Mouse (Mus musculus) embryonic facial prominence, embryonic 14.5 days (tissue): Measurements from ENCODE around the gene Gpr62. TPM values are rescaled to one million over a fixed set of nuclear protein-coding genes. Genes with fewer than 3 reads are reported as not detected.

Source experiments
- ATAC-seq: fragments of 200-750 bp; cut with Nextera tagmentation; 2 replicates; pipeline ENCODE4 v1.8.0; 2017; ENCODE audit warnings: low read depth, moderate number of reproducible peaks, moderate TSS enrichment
- DNase-seq: peaks from one replicate; pipeline ENCODE4 v3.0.0-alpha.2; 2015; ENCODE audit warnings: low spot score
- H3K27ac ChIP-seq: fragments of 300-500 bp; sonication (generic); replicated peaks from 2 replicates; pipeline ENCODE4 v1.5.1; 2014; ENCODE audit warnings: low read depth, mild to moderate bottlenecking, low read length, moderate library complexity
- H3K27me3 ChIP-seq: fragments of 300-500 bp; sonication (generic); replicated peaks from 2 replicates; pipeline ENCODE4 v1.6.1; 2014; ENCODE audit warnings: low read length; ENCODE audit not compliant: control insufficient read depth, insufficient read depth
- H3K36me3 ChIP-seq: fragments of 300-500 bp; sonication (generic); 2 replicates; pipeline ENCODE4 v1.6.1; 2014; ENCODE audit warnings: low read length, mixed read lengths; ENCODE audit not compliant: control insufficient read depth, insufficient read depth
- H3K4me1 ChIP-seq: fragments of 300-500 bp; sonication (generic); 2 replicates; pipeline ENCODE4 v1.6.1; 2014; ENCODE audit warnings: antibody characterized with exemption, low read length; ENCODE audit not compliant: control insufficient read depth, insufficient read depth
- H3K4me2 ChIP-seq: fragments of 300-500 bp; sonication (generic); 2 replicates; pipeline ENCODE4 v1.6.1; 2014; ENCODE audit warnings: low read depth, mild to moderate bottlenecking, low read length, moderate library complexity, mixed read lengths
- H3K4me3 ChIP-seq: fragments of 300-500 bp; sonication (generic); 2 replicates; pipeline ENCODE4 v1.5.1; 2014; ENCODE audit warnings: low read depth, mild to moderate bottlenecking, low read length
- H3K9ac ChIP-seq: fragments of 300-500 bp; sonication (generic); 2 replicates; pipeline ENCODE4 v1.6.1; 2014; ENCODE audit warnings: low read depth, mild to moderate bottlenecking, low read length, moderate library complexity, mixed read lengths
- H3K9me3 ChIP-seq: fragments of 300-500 bp; sonication (generic); 2 replicates; pipeline ENCODE4 v1.6.1; 2016; ENCODE audit warnings: low read length; ENCODE audit not compliant: control insufficient read depth
- WGBS: fragments of 180-500 bp; shearing (Covaris S2); extraction: QIAGEN DNeasy Blood & Tissue Kit; methylation state at CpG from one replicate; pipeline ENCODE4 v1.1.7; 2014; 5-methylcytosine and 5-hydroxymethylcytosine counted together
- polyA plus RNA-seq: library from polyadenylated mRNA; unstranded; fragments of >200 nt; fragmentation: Nextera tagmentation; extraction: Ambion mirVana; gene quantifications from 2 replicates; pipeline ENCODE4 v1.2.1, GENCODE M21; 2014

Gene Gpr62
- polyA plus RNA-seq, 1 experiment from 2014 or later = 0.36 TPM

GRCm38 (mm10) chr9:106433389-106433788, 32.3 kb downstream of the Gpr62 start:
- ATAC-seq (no peak), DNase-seq (no peak)
- H3K9ac ChIP-seq = no peak overlapping the region
- peaks cover 32% of the 10 kb centered on the region for H3K36me3 ChIP-seq
- no peak overlapping the region for H3K27ac ChIP-seq
- WGBS = 73% methylated on average over 6 of the region's 7 CpGs
- H3K4me1 ChIP-seq = peaks cover 18% of the 10 kb centered on the region
- no peak overlapping the region for H3K4me2 ChIP-seq
- H3K27me3 ChIP-seq = no peaks in the 10 kb centered on the region
- H3K9me3 ChIP-seq = no peaks in the 10 kb centered on the region
- H3K4me3 ChIP-seq = no peak overlapping the region

DNA sequence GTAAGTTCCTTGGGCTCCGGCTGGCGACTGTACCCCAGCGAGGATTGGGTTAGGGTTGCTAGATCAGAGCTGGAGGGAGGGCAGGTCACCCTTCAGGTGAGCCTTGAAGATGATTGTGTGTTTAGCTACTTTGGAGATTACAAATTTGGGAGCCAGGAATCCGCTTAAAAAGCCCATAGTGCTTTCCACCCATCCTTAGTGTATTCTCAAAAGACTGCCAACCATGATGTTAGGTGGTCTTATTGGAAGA, 35.8 kb downstream of the Gpr62 start:
- H3K27ac ChIP-seq = peak overlapping the region; percentile 93
- 2% methylated on average over 4 of the region's 4 CpGs for WGBS
- peaks cover 32% of the 10 kb centered on the region for H3K36me3 ChIP-seq

DNA sequence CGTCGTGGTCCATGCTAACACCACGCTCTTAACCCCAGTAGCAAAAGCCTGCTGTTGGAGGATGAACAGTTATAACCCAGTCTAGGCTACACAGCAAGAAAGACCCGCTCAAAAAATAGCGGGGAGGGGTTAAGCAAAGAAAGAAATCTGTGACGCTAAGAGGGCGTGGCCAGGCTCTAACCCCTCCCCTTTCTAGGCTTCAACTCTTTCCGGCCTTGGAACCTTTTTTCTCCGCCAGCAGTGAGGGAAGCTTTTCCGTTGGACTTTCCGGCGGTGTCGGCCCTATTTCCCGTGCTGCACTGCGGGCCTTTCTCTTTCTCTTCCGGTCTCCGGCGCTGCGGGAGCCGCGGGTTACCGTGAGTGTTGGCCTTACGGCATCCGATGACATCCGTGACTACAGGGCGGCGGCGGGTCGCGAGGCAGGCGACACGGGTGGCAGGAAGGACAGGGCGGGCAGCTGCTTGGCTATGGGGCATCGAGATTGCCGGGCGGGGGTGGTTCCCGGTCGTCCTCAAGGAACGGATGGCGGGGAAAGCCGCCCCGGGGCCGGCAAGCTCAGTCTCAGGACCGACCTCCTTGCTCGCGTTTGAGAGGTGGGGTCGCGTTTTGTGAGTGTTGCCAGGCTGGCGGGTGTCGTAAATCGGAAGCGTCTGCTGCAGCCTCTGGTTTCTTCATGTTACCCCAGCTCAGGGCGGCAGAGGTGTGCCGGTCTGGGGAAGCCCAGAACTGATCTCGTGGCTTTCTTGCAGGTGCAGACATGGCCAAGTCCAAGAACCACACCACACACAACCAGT, 36.3 kb downstream of the Gpr62 start, which contains the start of gene Rpl29:
Gene Rpl29 (plus strand): TSS at position 234 of the 794 bp plus-strand sequence.
- peak; percentile 99 for DNase-seq
- H3K36me3 ChIP-seq = peaks cover 32% of the 10 kb centered on the region
- under 1% methylated on average over 46 of the region's 55 CpGs for WGBS
- H3K4me2 ChIP-seq = peak within 1 kb of the TSS; percentile 89
- 0 out of 2 replicates have a peak, but pooled peaks cover 4% of the 10 kb centered on the region for H3K4me1 ChIP-seq
- peak within 1 kb of the TSS; percentile 67 for H3K4me3 ChIP-seq
- peak; percentile 91 for ATAC-seq
- peak within 1 kb of the TSS; percentile 93 for H3K27ac ChIP-seq
- H3K9me3 ChIP-seq = no peaks in the 10 kb centered on the region
- no peaks in the 10 kb centered on the region for H3K27me3 ChIP-seq
- peak within 1 kb of the TSS; percentile 94 for H3K9ac ChIP-seq

More for the DNA sequence above, 35.8 kb downstream of the Gpr62 start:
- Histone ChIP-seq H3K27me3 (no peaks in the 10 kb centered on the region), H3K9me3 (no peaks in the 10 kb centered on the region), H3K4me1 (0 out of 2 replicates have a peak, but pooled peaks cover 4% of the 10 kb centered on the region), H3K4me2 (peak overlapping the region; percentile 89), H3K4me3 (peak overlapping the region; percentile 67), H3K9ac (peak overlapping the region; percentile 94)
- no peak for DNase-seq
- no peak for ATAC-seq

- peak overlapping the region; percentile 72 for H3K4me2 ChIP-seq
- H3K27ac ChIP-seq = peak overlapping the region; percentile 93
- peaks cover 32% of the 10 kb centered on the region for H3K36me3 ChIP-seq
- 15% methylated on average over 11 of the region's 11 CpGs for WGBS
- peak overlapping the region; percentile 67 for H3K4me3 ChIP-seq
- DNase-seq (no peak), ATAC-seq (peak; percentile 66)
- H3K9ac ChIP-seq = peak overlapping the region; percentile 66
- 0 out of 2 replicates have a peak, but pooled peaks cover 4% of the 10 kb centered on the region for H3K4me1 ChIP-seq
- no peaks in the 10 kb centered on the region for H3K9me3 ChIP-seq
- H3K27me3 ChIP-seq = no peaks in the 10 kb centered on the region
Observed at GRCm38 (mm10) chr9:106428719-106429220, 37.0 kb downstream of the Gpr62 start.

GRCm38 (mm10) chr9:106421865-106422160, 43.9 kb downstream of the Gpr62 start:
- DNase-seq = peak; percentile 94
- H3K36me3 ChIP-seq = no peaks in the 10 kb centered on the region
- peak overlapping the region; percentile 17; the same call in 1 of the 2 replicates for H3K4me3 ChIP-seq
- WGBS = 3% methylated on average over 3 of the region's 3 CpGs
- peaks cover 38% of the 10 kb centered on the region for H3K4me1 ChIP-seq
- peak; percentile 80 for ATAC-seq
- H3K4me2 ChIP-seq = peak overlapping the region; percentile 50
- no peaks in the 10 kb centered on the region for H3K9me3 ChIP-seq
- H3K9ac ChIP-seq = 0 out of 2 replicates have a peak overlapping the region, but pooled peaks have one; percentile 15
- H3K27ac ChIP-seq = peak overlapping the region; percentile 57
- no peaks in the 10 kb centered on the region for H3K27me3 ChIP-seq

DNA sequence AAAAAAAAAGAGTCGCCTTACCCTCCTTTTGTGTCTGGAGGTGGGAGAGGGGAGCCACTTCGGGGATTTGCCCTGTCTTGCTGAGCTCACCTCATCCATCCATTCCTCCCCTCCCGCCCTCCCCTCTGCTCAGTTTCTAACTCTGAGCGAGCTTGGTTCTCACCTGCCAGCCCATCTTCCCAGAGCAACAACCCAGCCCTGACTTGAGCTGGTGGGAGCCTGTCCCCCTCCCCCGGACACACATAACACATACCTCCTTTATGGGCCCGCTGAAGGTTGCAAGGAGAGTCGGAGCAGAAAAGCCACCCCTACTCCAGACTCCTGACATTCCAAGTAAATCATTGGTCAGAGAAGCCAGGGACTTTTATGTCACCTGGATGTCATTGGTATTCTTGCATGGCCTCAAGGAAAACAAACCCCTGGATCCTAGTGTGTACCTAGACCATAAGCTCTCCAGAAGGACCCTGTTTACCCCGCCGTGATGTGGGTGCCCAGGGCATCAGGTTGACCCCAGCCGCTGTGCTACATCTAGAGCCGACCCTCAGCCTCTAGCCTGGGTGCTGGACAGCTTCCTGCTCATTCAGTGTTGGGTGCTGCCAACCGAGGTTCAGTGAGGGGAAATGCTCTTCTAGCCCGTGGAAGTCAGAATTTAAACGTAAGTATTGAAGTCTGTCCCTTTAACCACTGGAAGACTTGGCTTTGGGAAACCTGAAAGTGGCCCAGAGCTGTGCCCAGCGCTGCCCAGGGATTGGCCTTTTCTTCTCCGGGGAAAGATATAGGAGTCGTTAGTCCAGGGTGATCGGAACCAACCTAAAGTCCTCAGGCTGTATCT, 44.5 kb downstream of the Gpr62 start:
- H3K27me3 ChIP-seq = no peaks in the 10 kb centered on the region
- peaks cover 38% of the 10 kb centered on the region for H3K4me1 ChIP-seq
- peak overlapping the region; percentile 17; the same call in 1 of the 2 replicates for H3K4me3 ChIP-seq

DNA sequence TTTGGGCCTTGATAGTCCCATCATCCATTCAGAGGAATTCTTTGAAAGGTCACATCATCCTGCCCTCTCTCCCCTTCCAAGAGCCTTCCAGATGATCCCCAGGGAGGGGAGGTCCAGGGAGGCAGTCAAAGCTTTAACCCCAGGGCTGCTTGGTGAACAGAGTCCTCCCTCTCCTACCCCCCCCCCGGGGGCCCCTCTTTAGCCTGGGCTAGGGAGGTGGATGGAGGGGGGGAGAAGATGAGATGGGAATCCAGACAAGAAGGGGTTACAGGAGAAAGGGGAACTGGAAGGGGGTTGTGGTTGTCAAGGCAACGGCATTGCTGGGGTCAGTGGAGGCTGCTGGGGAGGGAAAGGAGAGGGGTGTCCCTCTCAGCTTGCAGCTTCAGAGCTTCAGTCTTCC, 45.1 kb downstream of the Gpr62 start:
- peak overlapping the region; percentile 30; the same call in 1 of the 2 replicates for H3K9ac ChIP-seq
- peak overlapping the region; percentile 57 for H3K27ac ChIP-seq
- ATAC-seq = 0 out of 2 replicates have a peak, but pooled peaks have one; percentile 5
- peak overlapping the region; percentile 50 for H3K4me2 ChIP-seq
- H3K36me3 ChIP-seq = no peaks in the 10 kb centered on the region
- no peak overlapping the region for H3K4me3 ChIP-seq
- peaks cover 38% of the 10 kb centered on the region for H3K4me1 ChIP-seq
- peak; percentile 72 for DNase-seq
- 0% methylated on average over 2 of the region's 2 CpGs for WGBS
- H3K9me3 ChIP-seq = no peaks in the 10 kb centered on the region
- H3K27me3 ChIP-seq = no peaks in the 10 kb centered on the region

More for the DNA sequence above, 44.5 kb downstream of the Gpr62 start:
- H3K4me2 ChIP-seq = peak overlapping the region; percentile 50
- peak overlapping the region; percentile 57 for H3K27ac ChIP-seq
- no peaks in the 10 kb centered on the region for H3K9me3 ChIP-seq
- no peaks in the 10 kb centered on the region for H3K36me3 ChIP-seq
- ATAC-seq = 0 out of 2 replicates have a peak, but pooled peaks have one; percentile 3
- peak overlapping the region; percentile 30; the same call in 1 of the 2 replicates for H3K9ac ChIP-seq
- 10% methylated on average over 16 of the region's 18 CpGs for WGBS
- no peak for DNase-seq

- Histone ChIP-seq H3K9me3 (no peaks in the 10 kb centered on the region), H3K4me1 (peaks cover 38% of the 10 kb centered on the region), H3K36me3 (no peaks in the 10 kb centered on the region), H3K27me3 (no peaks in the 10 kb centered on the region), H3K9ac (peak overlapping the region; percentile 48), H3K4me3 (peak overlapping the region; percentile 22), H3K4me2 (peak overlapping the region; percentile 56), H3K27ac (peak overlapping the region; percentile 57)
- WGBS = 13% methylated on average over 21 of the region's 29 CpGs
- DNase-seq (peak; percentile 96), ATAC-seq (peak; percentile 60)
Observed at GRCm38 (mm10) chr9:106417841-106418625, 47.7 kb downstream of the Gpr62 start.
